Mouse (Mus musculus) splenic B cell, adult 2 months (primary cell): ENCODE results near the gene Mmp27.

Experiments
- DNase-seq: peaks from one replicate; pipeline ENCODE4 v3.0.0-alpha.2; 2011; ENCODE audit warnings: low read depth, low spot score
- H3K27me3 ChIP-seq: 2 replicates; pipeline ENCODE4 v1.6.1; 2012; ENCODE audit warnings: mild to moderate bottlenecking, low read length, moderate library complexity, mixed read lengths; ENCODE audit not compliant: control insufficient read depth, poor library complexity, insufficient read depth, severe bottlenecking
- H3K36me3 ChIP-seq: 2 replicates; pipeline ENCODE4 v1.6.1; 2012; ENCODE audit warnings: mild to moderate bottlenecking, low read length, moderate library complexity, mixed read lengths; ENCODE audit not compliant: control insufficient read depth, poor library complexity, insufficient read depth, severe bottlenecking

Mmp27 gene

DNA sequence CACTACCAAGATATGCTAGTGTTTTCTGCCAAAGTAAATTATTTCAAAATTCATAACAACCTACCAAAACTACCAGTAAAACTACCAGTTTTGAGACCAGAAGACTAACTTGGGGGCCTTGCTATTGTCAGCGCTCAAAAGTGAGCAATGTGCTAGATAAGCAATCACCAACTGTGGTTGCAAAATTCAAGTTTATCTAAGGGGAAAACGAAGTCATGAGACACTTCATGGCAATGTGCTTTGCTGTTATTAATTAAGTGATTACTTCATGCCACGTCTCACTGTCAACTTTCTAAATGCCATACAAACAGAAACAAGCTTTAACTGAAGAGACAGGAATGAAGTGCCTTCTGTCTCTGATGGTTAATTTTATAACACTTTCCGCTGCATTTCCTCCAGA lies at the start of gene Mmp27:
Mmp27 (plus strand) TSS at position 235 of the 400 bp plus-strand sequence.
- no peak for DNase-seq
- H3K27me3 ChIP-seq = no peaks in the 10 kb centered on the region
- H3K36me3 ChIP-seq = no peaks in the 10 kb centered on the region

- Histone ChIP-seq H3K27me3 (no peaks in the 10 kb centered on the region), H3K36me3 (no peaks in the 10 kb centered on the region)
- no peak for DNase-seq
Measured at GRCm38 (mm10) chr9:7526255-7526940, 44.8 kb upstream of the Mmp27 start.

- no peak for DNase-seq
- no peaks in the 10 kb centered on the region for H3K36me3 ChIP-seq
- H3K27me3 ChIP-seq = no peaks in the 10 kb centered on the region
Measured at GRCm38 (mm10) chr9:7542763-7543162, 28.4 kb upstream of the Mmp27 start.

- no peaks in the 10 kb centered on the region for H3K27me3 ChIP-seq
- DNase-seq = no peak
- H3K36me3 ChIP-seq = no peaks in the 10 kb centered on the region
Measured at GRCm38 (mm10) chr9:7544923-7545457, 26.2 kb upstream of the Mmp27 start.

- no peak for DNase-seq
- Histone ChIP-seq H3K36me3 (no peaks in the 10 kb centered on the region), H3K27me3 (no peaks in the 10 kb centered on the region)
Measured at GRCm38 (mm10) chr9:7545471-7545870, 25.7 kb upstream of the Mmp27 start.

- Histone ChIP-seq H3K36me3 (no peaks in the 10 kb centered on the region), H3K27me3 (no peaks in the 10 kb centered on the region)
- DNase-seq = no peak
Measured at GRCm38 (mm10) chr9:7545920-7546319, 25.3 kb upstream of the Mmp27 start.

- Histone ChIP-seq H3K27me3 (no peaks in the 10 kb centered on the region), H3K36me3 (no peaks in the 10 kb centered on the region)
- no peak for DNase-seq
Measured at GRCm38 (mm10) chr9:7551943-7552342, 19.3 kb upstream of the Mmp27 start.

- peak; percentile 16 for DNase-seq
- H3K36me3 ChIP-seq = no peaks in the 10 kb centered on the region
- no peaks in the 10 kb centered on the region for H3K27me3 ChIP-seq
Measured at GRCm38 (mm10) chr9:7553536-7553935, 17.7 kb upstream of the Mmp27 start.

DNA sequence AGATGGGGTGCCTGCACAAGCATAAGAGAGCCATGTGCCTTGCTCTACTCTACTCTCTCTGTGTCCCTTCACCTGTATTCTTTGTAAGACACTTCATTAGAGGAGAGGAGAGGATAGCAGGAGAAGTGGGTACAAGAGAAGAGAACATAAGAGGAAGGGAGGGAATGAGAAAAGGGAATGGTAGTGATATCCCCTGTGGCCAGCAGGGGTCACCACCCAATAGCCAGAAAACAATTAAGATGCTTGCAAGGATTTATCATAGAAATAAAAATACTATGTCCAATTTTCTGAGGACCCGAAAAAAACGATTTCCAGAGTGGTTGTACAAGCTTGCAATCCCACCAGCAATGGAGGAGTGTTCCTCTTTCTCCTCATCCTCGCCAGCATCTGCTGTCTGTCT lies 16.8 kb upstream of the Mmp27 start:
- Histone ChIP-seq H3K27me3 (no peaks in the 10 kb centered on the region), H3K36me3 (no peaks in the 10 kb centered on the region)
- peak; percentile 32 for DNase-seq

GRCm38 (mm10) chr9:7558221-7559017 lies 12.8 kb upstream of the Mmp27 start, which contains the start of gene Mmp8:
Gene Mmp8 (plus strand): TSS chr9:7558456.
- Histone ChIP-seq H3K36me3 (no peaks in the 10 kb centered on the region), H3K27me3 (no peaks in the 10 kb centered on the region)
- DNase-seq = no peak

GRCm38 (mm10) chr9:7560026-7560425 lies 11.2 kb upstream of the Mmp27 start:
- DNase-seq = no peak
- no peaks in the 10 kb centered on the region for H3K36me3 ChIP-seq
- no peaks in the 10 kb centered on the region for H3K27me3 ChIP-seq

DNA sequence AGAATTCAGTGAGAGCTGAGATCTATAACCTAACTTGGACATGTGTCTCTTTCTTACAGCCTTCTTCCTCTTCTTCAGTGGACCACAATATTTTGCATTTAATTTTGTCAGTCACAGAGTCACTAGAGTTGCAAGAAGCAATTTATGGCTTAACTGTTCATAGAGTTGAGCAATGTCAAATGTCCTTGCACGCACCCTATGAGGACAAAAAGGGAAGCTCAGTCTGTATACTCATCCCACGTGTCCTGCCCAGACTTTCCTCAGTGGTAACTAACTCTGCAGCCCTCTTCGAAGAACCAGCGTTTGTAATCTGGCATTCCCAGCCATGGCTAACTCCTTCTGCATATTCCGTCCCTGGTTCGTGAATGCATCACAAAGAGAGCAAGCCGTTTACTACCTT lies 3.8 kb upstream of the Mmp27 start:
- Histone ChIP-seq H3K36me3 (no peaks in the 10 kb centered on the region), H3K27me3 (no peaks in the 10 kb centered on the region)
- DNase-seq = peak; percentile 13

- Histone ChIP-seq H3K36me3 (no peaks in the 10 kb centered on the region), H3K27me3 (no peaks in the 10 kb centered on the region)
- DNase-seq = no peak
Measured at GRCm38 (mm10) chr9:7567923-7568322, 3.3 kb upstream of the Mmp27 start.

GRCm38 (mm10) chr9:7570485-7570884 lies 711 bp upstream of the Mmp27 start:
- no peaks in the 10 kb centered on the region for H3K36me3 ChIP-seq
- no peak for DNase-seq

DNA sequence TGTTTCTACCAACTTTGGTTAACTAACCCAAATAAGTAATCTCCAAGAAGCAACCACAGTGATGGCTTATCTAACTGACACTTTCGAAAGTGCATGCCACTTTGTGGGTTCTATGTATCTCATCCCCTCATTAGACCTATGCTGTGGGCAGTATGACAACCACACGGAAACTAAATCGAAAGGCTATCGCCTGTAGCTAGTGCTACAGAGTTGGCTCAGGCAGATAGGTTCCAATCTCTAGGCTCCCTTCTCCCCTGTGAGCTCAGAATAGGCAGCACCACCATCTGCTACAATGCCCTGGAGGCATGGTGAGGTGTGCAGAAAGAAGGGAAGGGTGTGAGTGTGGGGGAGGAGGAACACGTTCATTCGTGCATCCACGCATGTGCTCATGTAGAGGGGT lies 992 bp downstream of the Mmp27 start:
- no peaks in the 10 kb centered on the region for H3K36me3 ChIP-seq
- no peaks in the 10 kb centered on the region for H3K27me3 ChIP-seq
- no peak for DNase-seq

More at GRCm38 (mm10) chr9:7570485-7570884, 711 bp upstream of the Mmp27 start:
- H3K27me3 ChIP-seq = no peaks in the 10 kb centered on the region
